Mouse (Mus musculus) stomach, postnatal 0 days (tissue): ENCODE data around the gene Copa.

Source experiments
- CTCF ChIP-seq: IDR thresholded peaks from 2 replicates; pipeline ENCODE4 v1.5.1; 2016; ENCODE audit warnings: antibody characterized with exemption, low read depth, mild to moderate bottlenecking, moderate library complexity
- EP300 ChIP-seq: optimal IDR thresholded peaks from 2 replicates; pipeline ENCODE3; 2016; ENCODE audit warnings: antibody characterized with exemption

GRCm38 (mm10) chr1:172053541-172054440, 28.5 kb upstream of the Copa start:
- no peak for TF ChIP-seq CTCF
- no peak for TF ChIP-seq EP300
